Mouse (Mus musculus): ENCODE results near the gene Chl1. TPM values are rescaled to one million over a fixed set of nuclear protein-coding genes. Genes with fewer than 3 reads are reported as not detected.

The Chl1 gene
- polyA plus RNA-seq, 1 experiment, result not detected

DNA sequence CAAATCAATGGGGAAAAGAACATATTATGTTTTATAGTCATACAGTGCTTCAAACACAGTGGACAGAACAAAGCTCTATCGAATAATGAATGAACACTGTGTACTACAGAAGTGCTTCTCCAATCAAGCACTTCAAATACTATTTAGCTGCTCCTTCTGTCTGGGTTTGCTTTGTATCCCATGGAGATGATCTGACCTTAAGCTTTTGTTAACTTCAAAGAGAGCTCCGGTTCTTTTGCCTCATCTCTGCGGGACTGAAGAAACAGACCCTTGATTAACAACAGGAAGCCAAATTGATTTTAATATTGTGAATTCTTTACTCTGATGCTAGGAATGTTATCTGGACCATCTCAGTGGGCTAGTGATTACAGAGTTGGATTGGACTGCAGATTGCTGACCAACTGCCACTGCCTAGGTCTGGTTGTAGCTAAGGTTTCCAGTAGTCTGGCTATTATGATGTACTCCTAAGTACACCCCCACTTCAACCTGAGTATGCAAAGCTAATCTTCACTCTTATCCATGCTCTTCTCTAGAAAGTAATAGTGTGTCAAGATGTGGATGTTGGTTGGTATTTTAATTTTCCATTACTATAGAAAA, 111.8 kb downstream of the Chl1 start:
- Histone ChIP-seq H3K4me3 (ENCODE audit: insufficient read depth, low read length) (no peak overlapping the region), H3K4me1 (ENCODE audit: control insufficient read depth, insufficient read depth, low read length) (no peaks in the 10 kb centered on the region), H3K27ac (ENCODE audit: insufficient read depth, low read depth, low read length) (no peak overlapping the region)
- TF ChIP-seq CTCF (IDR thresholded peaks at IDR 0.05; ENCODE audit: low read depth, low read length), result no peak
- TF ChIP-seq POLR2A (IDR thresholded peaks at IDR 0.05; ENCODE audit: borderline replicate concordance, low read depth, low read length), result no peak

DNA sequence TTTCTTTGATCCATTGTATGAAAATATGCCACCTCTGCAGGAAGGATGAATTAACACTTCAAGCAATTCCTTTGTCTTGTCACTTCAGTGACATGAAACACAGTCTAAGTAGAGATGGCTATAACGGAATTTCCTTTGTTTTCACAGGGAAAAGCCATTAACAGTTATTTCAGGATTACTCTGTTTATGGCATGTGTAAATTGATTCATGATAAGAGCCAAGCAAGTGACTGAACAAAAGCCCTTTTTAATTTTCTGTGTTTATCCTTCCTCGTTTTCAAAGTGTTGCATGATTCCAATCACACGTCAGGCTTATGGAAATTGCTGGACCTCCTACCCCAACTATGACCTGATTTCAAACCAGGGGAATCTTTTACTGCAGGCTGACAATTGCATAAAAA, 122.5 kb downstream of the Chl1 start:
- H3K27ac ChIP-seq (ENCODE audit: insufficient read depth, low read depth, low read length), result no peak overlapping the region
- TF ChIP-seq CTCF (IDR thresholded peaks at IDR 0.05; ENCODE audit: low read depth, low read length) (no peak), POLR2A (IDR thresholded peaks at IDR 0.05; ENCODE audit: borderline replicate concordance, low read depth, low read length) (no peak)
- H3K4me3 ChIP-seq (ENCODE audit: insufficient read depth, low read length), result no peak overlapping the region
- H3K4me1 ChIP-seq (ENCODE audit: control insufficient read depth, insufficient read depth, low read length), result no peaks in the 10 kb centered on the region

DNA sequence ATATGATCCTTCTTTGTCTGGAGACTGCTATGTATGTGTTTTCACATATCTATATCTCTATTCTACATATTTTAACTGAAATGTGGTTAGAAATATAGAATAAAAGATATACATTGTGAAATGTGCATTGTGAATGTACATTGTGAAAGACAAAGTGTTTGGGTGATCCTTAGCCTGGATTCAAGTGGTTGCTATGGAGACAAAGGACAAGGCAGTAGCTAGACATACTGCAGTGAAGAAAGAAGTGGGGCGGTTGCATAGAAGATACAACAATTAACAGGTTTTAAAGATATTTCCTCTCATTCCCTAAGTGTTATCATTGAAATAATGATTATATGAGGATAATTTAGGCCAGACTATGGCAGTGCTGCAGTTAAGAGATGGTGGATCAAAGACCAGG, 146.4 kb downstream of the Chl1 start:
- no peaks in the 10 kb centered on the region for H3K4me1 ChIP-seq (ENCODE audit: control insufficient read depth, insufficient read depth, low read length)
- H3K27ac ChIP-seq (ENCODE audit: insufficient read depth, low read depth, low read length), result no peak overlapping the region
- TF ChIP-seq CTCF (IDR thresholded peaks at IDR 0.05; ENCODE audit: low read depth, low read length) (no peak), POLR2A (IDR thresholded peaks at IDR 0.05; ENCODE audit: borderline replicate concordance, low read depth, low read length) (no peak)
- no peak overlapping the region for H3K4me3 ChIP-seq (ENCODE audit: insufficient read depth, low read length)

DNA sequence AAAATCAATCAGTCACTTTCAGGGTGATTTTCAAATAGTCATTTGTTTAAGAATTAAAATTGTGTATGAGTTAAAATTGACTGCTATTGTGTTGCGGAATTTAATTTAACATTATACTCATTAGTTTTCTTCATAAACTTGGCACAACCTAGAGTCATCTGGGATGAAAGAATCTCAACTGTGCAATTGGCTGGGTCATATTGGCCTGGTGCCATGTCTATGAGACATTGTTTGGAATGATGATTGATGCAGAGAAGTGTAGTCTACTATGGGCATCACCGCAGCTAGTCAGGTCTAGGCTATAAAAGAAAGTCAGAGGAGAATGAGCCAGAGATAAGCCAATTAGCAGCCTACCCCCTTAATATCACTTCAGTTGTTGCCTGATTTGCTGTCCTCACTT, 148.8 kb downstream of the Chl1 start:
- Histone ChIP-seq H3K4me3 (ENCODE audit: insufficient read depth, low read length) (no peak overlapping the region), H3K4me1 (ENCODE audit: control insufficient read depth, insufficient read depth, low read length) (no peaks in the 10 kb centered on the region), H3K27ac (ENCODE audit: insufficient read depth, low read depth, low read length) (no peak overlapping the region)
- TF ChIP-seq CTCF (IDR thresholded peaks at IDR 0.05; ENCODE audit: low read depth, low read length) (no peak), POLR2A (IDR thresholded peaks at IDR 0.05; ENCODE audit: borderline replicate concordance, low read depth, low read length) (no peak)

DNA sequence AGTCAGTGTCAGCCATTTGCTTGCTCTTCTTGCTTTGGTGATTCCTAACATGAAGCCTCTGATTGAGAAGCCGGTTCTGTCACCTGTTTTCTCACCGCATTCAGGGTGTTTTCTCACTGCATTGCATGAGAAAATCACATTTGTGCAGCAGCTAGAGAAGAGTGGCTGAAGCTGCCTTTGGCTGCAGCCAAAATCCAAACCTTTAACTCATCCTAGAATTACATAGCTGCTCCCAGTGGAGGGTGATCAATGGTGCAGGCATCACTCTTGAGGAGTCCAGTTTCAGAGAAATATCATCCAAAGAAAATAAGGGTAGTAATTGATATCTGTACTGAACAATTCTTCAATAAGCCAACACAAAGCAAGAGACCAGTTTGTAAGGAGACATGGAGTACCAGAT, 154.8 kb downstream of the Chl1 start:
- no peaks in the 10 kb centered on the region for H3K4me1 ChIP-seq (ENCODE audit: control insufficient read depth, insufficient read depth, low read length)
- no peak for TF ChIP-seq CTCF (IDR thresholded peaks at IDR 0.05; ENCODE audit: low read depth, low read length)
- no peak for TF ChIP-seq POLR2A (IDR thresholded peaks at IDR 0.05; ENCODE audit: borderline replicate concordance, low read depth, low read length)
- no peak overlapping the region for H3K27ac ChIP-seq (ENCODE audit: insufficient read depth, low read depth, low read length)
- no peak overlapping the region for H3K4me3 ChIP-seq (ENCODE audit: insufficient read depth, low read length)

DNA sequence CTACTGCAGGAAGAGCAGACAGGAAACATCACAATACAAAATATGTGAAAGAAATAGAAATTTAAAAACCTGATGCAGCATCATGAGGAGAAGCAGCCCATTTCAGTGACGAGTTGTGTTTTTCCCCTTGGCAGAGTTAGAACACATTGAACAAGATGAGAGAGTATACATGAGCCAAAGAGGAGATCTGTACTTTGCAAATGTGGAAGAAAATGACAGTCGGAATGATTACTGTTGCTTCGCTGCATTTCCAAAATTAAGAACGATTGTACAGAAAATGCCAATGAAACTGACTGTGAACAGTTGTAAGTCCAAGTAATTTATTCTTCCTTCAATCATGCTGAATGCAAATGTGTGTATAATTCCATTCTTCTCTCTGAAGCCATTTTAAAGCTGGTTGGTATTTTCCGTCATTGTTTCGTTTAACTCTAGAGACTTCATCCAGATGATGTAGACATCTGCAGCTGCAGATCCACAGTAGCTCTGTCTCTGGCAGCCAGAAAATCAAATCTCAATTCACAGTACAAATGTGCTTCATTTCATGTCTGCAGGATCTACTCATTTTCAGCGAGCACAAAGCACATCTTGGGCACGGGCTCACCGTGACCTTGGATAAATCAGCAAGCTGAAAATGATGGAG, 155.4 kb downstream of the Chl1 start:
- no peak for TF ChIP-seq CTCF (IDR thresholded peaks at IDR 0.05; ENCODE audit: low read depth, low read length)
- TF ChIP-seq POLR2A (IDR thresholded peaks at IDR 0.05; ENCODE audit: borderline replicate concordance, low read depth, low read length), result no peak
- Histone ChIP-seq H3K4me3 (ENCODE audit: insufficient read depth, low read length) (no peak overlapping the region), H3K4me1 (ENCODE audit: control insufficient read depth, insufficient read depth, low read length) (no peaks in the 10 kb centered on the region), H3K27ac (ENCODE audit: insufficient read depth, low read depth, low read length) (no peak overlapping the region)

DNA sequence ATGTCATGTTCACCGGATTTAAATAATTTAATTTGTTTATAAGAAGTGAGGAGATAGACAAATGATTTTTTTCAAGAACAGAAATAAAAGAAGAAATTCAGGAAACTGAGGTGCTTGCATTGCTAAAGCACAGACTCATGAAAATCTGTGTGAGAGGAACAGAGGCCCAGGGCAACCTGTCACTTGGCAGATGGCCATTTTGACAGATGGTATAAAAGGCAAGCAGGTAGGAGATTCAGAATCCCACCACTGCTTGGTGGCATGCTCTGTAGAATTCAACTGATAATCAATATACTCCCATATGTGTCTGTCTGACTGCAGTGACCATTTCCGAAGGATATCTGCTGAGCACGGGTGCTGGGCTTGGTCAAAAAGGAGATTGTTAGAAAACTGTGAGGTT, 162.7 kb downstream of the Chl1 start:
- Histone ChIP-seq H3K27ac (ENCODE audit: insufficient read depth, low read depth, low read length) (no peak overlapping the region), H3K4me3 (ENCODE audit: insufficient read depth, low read length) (no peak overlapping the region), H3K4me1 (ENCODE audit: control insufficient read depth, insufficient read depth, low read length) (no peaks in the 10 kb centered on the region)
- TF ChIP-seq POLR2A (IDR thresholded peaks at IDR 0.05; ENCODE audit: borderline replicate concordance, low read depth, low read length) (no peak), CTCF (IDR thresholded peaks at IDR 0.05; ENCODE audit: low read depth, low read length) (no peak)

DNA sequence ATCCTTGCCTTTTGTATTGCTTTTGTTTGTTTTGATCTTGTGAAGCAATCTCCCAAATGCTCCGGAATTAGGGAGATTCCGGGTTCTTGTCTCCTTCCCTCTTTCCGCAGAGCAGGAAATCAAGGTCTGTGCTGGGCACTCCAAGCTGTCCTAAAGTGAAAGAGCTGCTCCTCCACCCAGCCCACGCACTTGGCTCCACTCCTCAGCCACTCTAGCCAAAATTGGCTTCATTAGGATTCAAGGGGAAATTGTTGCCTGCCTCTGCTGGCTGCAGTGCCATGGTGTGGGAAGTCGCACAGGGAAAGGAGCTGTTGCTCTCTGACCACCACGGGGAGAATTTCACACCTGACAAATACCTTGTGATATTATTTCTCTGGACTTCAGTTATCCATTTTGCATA, 163.9 kb downstream of the Chl1 start:
- no peak overlapping the region for H3K4me3 ChIP-seq (ENCODE audit: insufficient read depth, low read length)
- H3K27ac ChIP-seq (ENCODE audit: insufficient read depth, low read depth, low read length), result no peak overlapping the region
- no peak for TF ChIP-seq CTCF (IDR thresholded peaks at IDR 0.05; ENCODE audit: low read depth, low read length)
- no peak for TF ChIP-seq POLR2A (IDR thresholded peaks at IDR 0.05; ENCODE audit: borderline replicate concordance, low read depth, low read length)
- H3K4me1 ChIP-seq (ENCODE audit: control insufficient read depth, insufficient read depth, low read length), result no peaks in the 10 kb centered on the region

DNA sequence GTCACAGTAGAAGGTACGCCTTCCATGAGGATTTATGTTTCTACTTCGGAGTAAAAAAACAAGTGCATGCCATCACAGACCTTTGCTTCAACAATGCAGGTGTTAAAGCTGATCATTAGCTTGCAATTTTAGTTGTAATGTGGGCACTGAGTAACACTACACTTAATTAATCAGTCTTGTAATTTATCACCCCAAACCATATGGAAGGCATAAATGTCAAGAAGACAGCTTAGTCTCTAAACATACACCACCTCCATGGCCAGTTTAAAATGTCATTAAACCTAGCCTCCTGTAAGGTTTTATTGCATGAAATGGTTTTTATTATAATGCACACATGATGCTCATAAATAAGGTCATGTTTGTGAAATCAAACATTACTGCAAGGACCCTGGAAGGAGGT, 164.8 kb downstream of the Chl1 start:
- Histone ChIP-seq H3K4me1 (ENCODE audit: control insufficient read depth, insufficient read depth, low read length) (no peaks in the 10 kb centered on the region), H3K27ac (ENCODE audit: insufficient read depth, low read depth, low read length) (no peak overlapping the region), H3K4me3 (ENCODE audit: insufficient read depth, low read length) (no peak overlapping the region)
- TF ChIP-seq CTCF (IDR thresholded peaks at IDR 0.05; ENCODE audit: low read depth, low read length) (no peak), POLR2A (IDR thresholded peaks at IDR 0.05; ENCODE audit: borderline replicate concordance, low read depth, low read length) (no peak)

DNA sequence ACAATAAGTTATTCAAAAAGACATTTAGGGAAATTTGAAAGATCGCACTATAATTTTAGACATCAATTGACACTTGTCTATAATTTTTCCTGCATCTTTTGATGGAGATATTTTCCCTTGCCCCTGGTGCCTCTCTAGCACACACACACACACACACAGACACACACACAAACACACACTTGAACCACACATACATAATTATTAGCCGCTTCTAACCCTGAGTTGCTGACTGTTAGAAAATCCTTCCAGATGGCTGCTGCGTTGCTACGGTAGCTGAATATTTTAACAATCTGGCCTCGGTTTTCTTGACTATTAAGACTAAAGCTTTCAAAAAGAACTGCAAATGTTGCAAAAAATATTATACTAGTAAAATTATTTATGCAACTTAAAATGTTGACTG, 166.3 kb downstream of the Chl1 start:
- Histone ChIP-seq H3K4me3 (ENCODE audit: insufficient read depth, low read length) (no peak overlapping the region), H3K27ac (ENCODE audit: insufficient read depth, low read depth, low read length) (no peak overlapping the region), H3K4me1 (ENCODE audit: control insufficient read depth, insufficient read depth, low read length) (no peaks in the 10 kb centered on the region)
- TF ChIP-seq POLR2A (IDR thresholded peaks at IDR 0.05; ENCODE audit: borderline replicate concordance, low read depth, low read length), result no peak
- TF ChIP-seq CTCF (IDR thresholded peaks at IDR 0.05; ENCODE audit: low read depth, low read length), result no peak
